Mouse (Mus musculus) limb, embryonic 15.5 days (tissue): Measurements from ENCODE around the gene Lrp10. TPM values are rescaled to one million over a fixed set of nuclear protein-coding genes. Genes with fewer than 3 reads are reported as not detected.
A peak's percentile ranks its signal among the peaks of the same experiment; 100 is the strongest.

Source experiments
- ATAC-seq: fragments of 200-750 bp; cut with Nextera tagmentation; 2 replicates; pipeline ENCODE4 v1.8.0; 2017; ENCODE audit warnings: low read depth, moderate TSS enrichment; ENCODE audit not compliant: insufficient number of reproducible peaks, low FRiP score, low TSS enrichment
- H3K27ac ChIP-seq: fragments of 300-500 bp; sonication (generic); 2 replicates; pipeline ENCODE4 v1.5.1; 2015; ENCODE audit warnings: moderate library complexity, mild to moderate bottlenecking, inconsistent platforms
- H3K27me3 ChIP-seq: fragments of 300-500 bp; sonication (generic); 2 replicates; pipeline ENCODE4 v1.6.1; 2015; ENCODE audit warnings: inconsistent platforms
- H3K36me3 ChIP-seq: fragments of 300-500 bp; sonication (generic); 2 replicates; pipeline ENCODE4 v1.6.1; 2015; ENCODE audit warnings: inconsistent platforms
- H3K4me1 ChIP-seq: fragments of 300-500 bp; sonication (generic); 2 replicates; pipeline ENCODE4 v1.6.1; 2015; ENCODE audit warnings: inconsistent platforms
- H3K4me2 ChIP-seq: fragments of 300-500 bp; sonication (generic); 2 replicates; pipeline ENCODE4 v1.6.1; 2015; ENCODE audit warnings: mild to moderate bottlenecking, inconsistent platforms
- H3K4me3 ChIP-seq: fragments of 300-500 bp; sonication (generic); 2 replicates; pipeline ENCODE4 v1.5.1; 2015; ENCODE audit warnings: mild to moderate bottlenecking, inconsistent platforms
- H3K9ac ChIP-seq: fragments of 300-500 bp; sonication (generic); 2 replicates; pipeline ENCODE4 v1.6.1; 2015; ENCODE audit warnings: inconsistent platforms
- H3K9me3 ChIP-seq: fragments of 300-500 bp; sonication (generic); 2 replicates; pipeline ENCODE4 v1.6.1; 2016; ENCODE audit warnings: inconsistent platforms
- WGBS: fragments of 180-500 bp; shearing (Covaris S2); methylation state at CpG from one replicate; pipeline ENCODE4 v1.1.7; 2015; 5-methylcytosine and 5-hydroxymethylcytosine counted together
- polyA plus RNA-seq: library from polyadenylated mRNA; unstranded; fragments of >200 nt; fragmentation: Nextera tagmentation; extraction: Ambion mirVana; gene quantifications from 2 replicates; pipeline ENCODE4 v1.2.1, GENCODE M21; 2015

Gene Lrp10
- polyA plus RNA-seq, 1 experiment from 2014 or later = 46.4 TPM

- no peaks in the 10 kb centered on the region for H3K27me3 ChIP-seq
- H3K4me2 ChIP-seq = peak overlapping the region; percentile 80
- H3K9ac ChIP-seq = peak overlapping the region; percentile 84; the same call in 1 of the 2 replicates
- peaks cover 11% of the 10 kb centered on the region; the same call in 1 of the 2 replicates for H3K4me1 ChIP-seq
- 14% methylated on average over 12 of the region's 12 CpGs for WGBS
- peak overlapping the region; percentile 96 for H3K4me3 ChIP-seq
- no peaks in the 10 kb centered on the region for H3K9me3 ChIP-seq
- peak overlapping the region; percentile 83; the same call in 1 of the 2 replicates for H3K27ac ChIP-seq
- ATAC-seq = 0 out of 2 replicates have a peak, but pooled peaks have one; percentile 5
- peaks cover 23% of the 10 kb centered on the region for H3K36me3 ChIP-seq
Measured at GRCm38 (mm10) chr14:54463108-54463958, 604 bp upstream of the Lrp10 start.

GRCm38 (mm10) chr14:54464293-54465005 lies 512 bp downstream of the Lrp10 start:
- Histone ChIP-seq H3K4me1 (peaks cover 11% of the 10 kb centered on the region; the same call in 1 of the 2 replicates), H3K4me2 (peak overlapping the region; percentile 80), H3K9ac (peak overlapping the region; percentile 84), H3K4me3 (peak overlapping the region; percentile 96), H3K27me3 (no peaks in the 10 kb centered on the region), H3K9me3 (no peaks in the 10 kb centered on the region), H3K27ac (peak overlapping the region; percentile 83), H3K36me3 (peaks cover 34% of the 10 kb centered on the region)
- peak; percentile 56 for ATAC-seq
- under 1% methylated on average over 54 of the region's 57 CpGs for WGBS

- H3K9ac ChIP-seq = no peak overlapping the region
- H3K27ac ChIP-seq = no peak overlapping the region; the same call in 1 of the 2 replicates
- H3K27me3 ChIP-seq = peaks cover 3% of the 10 kb centered on the region; the same call in 1 of the 2 replicates
- WGBS = 82% methylated on average over 2 of the region's 2 CpGs
- H3K36me3 ChIP-seq = peaks cover 49% of the 10 kb centered on the region
- no peak for ATAC-seq
- H3K4me1 ChIP-seq = peaks cover 19% of the 10 kb centered on the region
- H3K9me3 ChIP-seq = no peaks in the 10 kb centered on the region
- H3K4me3 ChIP-seq = no peak overlapping the region
- no peak overlapping the region for H3K4me2 ChIP-seq
Measured at GRCm38 (mm10) chr14:54471467-54471866, 7.5 kb downstream of the Lrp10 start.

- Histone ChIP-seq H3K27ac (peak overlapping the region; percentile 43; the same call in 1 of the 2 replicates), H3K36me3 (peaks cover 40% of the 10 kb centered on the region), H3K4me3 (no peak overlapping the region), H3K27me3 (peaks cover 13% of the 10 kb centered on the region), H3K9ac (no peak overlapping the region), H3K9me3 (no peaks in the 10 kb centered on the region), H3K4me2 (no peak overlapping the region), H3K4me1 (peaks cover 26% of the 10 kb centered on the region)
- ATAC-seq = 0 out of 2 replicates have a peak, but pooled peaks have one; percentile 2
- 55% methylated on average over 5 of the region's 5 CpGs for WGBS
Measured at GRCm38 (mm10) chr14:54472671-54473070, 8.7 kb downstream of the Lrp10 start.

GRCm38 (mm10) chr14:54474744-54475143 lies 10.8 kb downstream of the Lrp10 start:
- peaks cover 36% of the 10 kb centered on the region for H3K4me1 ChIP-seq
- no peak for ATAC-seq
- no peak overlapping the region for H3K4me3 ChIP-seq
- H3K27ac ChIP-seq = no peak overlapping the region
- peaks cover 31% of the 10 kb centered on the region for H3K27me3 ChIP-seq
- 80% methylated on average over 5 of the region's 5 CpGs for WGBS
- H3K4me2 ChIP-seq = no peak overlapping the region
- H3K36me3 ChIP-seq = peaks cover 20% of the 10 kb centered on the region
- H3K9ac ChIP-seq = no peak overlapping the region
- H3K9me3 ChIP-seq = no peaks in the 10 kb centered on the region

- Histone ChIP-seq H3K27ac (no peak within 1 kb of the TSS), H3K4me3 (peak within 1 kb of the TSS; percentile 38), H3K4me1 (peaks cover 37% of the 10 kb centered on the region), H3K9me3 (no peaks in the 10 kb centered on the region), H3K36me3 (peaks cover 6% of the 10 kb centered on the region; the same call in 1 of the 2 replicates), H3K9ac (peak within 1 kb of the TSS; percentile 40), H3K4me2 (peak within 1 kb of the TSS; percentile 77), H3K27me3 (peaks cover 44% of the 10 kb centered on the region)
- WGBS = 2% methylated on average over 23 of the region's 23 CpGs
- ATAC-seq = 0 out of 2 replicates have a peak, but pooled peaks have one; percentile 37
Measured at GRCm38 (mm10) chr14:54475941-54476844, 12.3 kb downstream of the Lrp10 start, which contains the start of gene Rem2. Gene Rem2 (plus strand): TSS chr14:54476100.

GRCm38 (mm10) chr14:54477172-54477909 lies 13.4 kb downstream of the Lrp10 start:
- no peak for ATAC-seq
- Histone ChIP-seq H3K4me2 (no peak overlapping the region), H3K4me1 (peaks cover 35% of the 10 kb centered on the region), H3K9ac (no peak overlapping the region), H3K4me3 (no peak overlapping the region), H3K27me3 (peaks cover 44% of the 10 kb centered on the region), H3K9me3 (no peaks in the 10 kb centered on the region), H3K27ac (no peak overlapping the region), H3K36me3 (no peaks in the 10 kb centered on the region)
- WGBS = 78% methylated on average over 15 of the region's 15 CpGs

- peak overlapping the region; percentile 43; the same call in 1 of the 2 replicates for H3K9ac ChIP-seq
- H3K27ac ChIP-seq = no peak overlapping the region
- H3K4me3 ChIP-seq = peak overlapping the region; percentile 43
- peaks cover 30% of the 10 kb centered on the region for H3K4me1 ChIP-seq
- ATAC-seq = no peak
- peak overlapping the region; percentile 78 for H3K4me2 ChIP-seq
- no peaks in the 10 kb centered on the region for H3K36me3 ChIP-seq
- WGBS = 2% methylated on average over 40 of the region's 40 CpGs
- no peaks in the 10 kb centered on the region for H3K9me3 ChIP-seq
- peaks cover 44% of the 10 kb centered on the region for H3K27me3 ChIP-seq
Measured at GRCm38 (mm10) chr14:54479451-54479920, 15.5 kb downstream of the Lrp10 start.

- WGBS = 63% methylated on average over 6 of the region's 6 CpGs
- H3K4me1 ChIP-seq = peaks cover 26% of the 10 kb centered on the region
- no peaks in the 10 kb centered on the region for H3K9me3 ChIP-seq
- H3K9ac ChIP-seq = no peak overlapping the region
- H3K27ac ChIP-seq = no peak overlapping the region
- peaks cover 44% of the 10 kb centered on the region for H3K27me3 ChIP-seq
- H3K36me3 ChIP-seq = no peaks in the 10 kb centered on the region
- ATAC-seq = no peak
- H3K4me3 ChIP-seq = no peak overlapping the region
- no peak overlapping the region for H3K4me2 ChIP-seq
Measured at GRCm38 (mm10) chr14:54480673-54481072, 16.7 kb downstream of the Lrp10 start.

- H3K27me3 ChIP-seq = peaks cover 42% of the 10 kb centered on the region
- no peak for ATAC-seq
- peaks cover 19% of the 10 kb centered on the region for H3K4me1 ChIP-seq
- H3K27ac ChIP-seq = no peak overlapping the region
- H3K4me2 ChIP-seq = no peak overlapping the region
- H3K9ac ChIP-seq = no peak overlapping the region
- whole genome bisulfite sequencing = 74% methylated on average over 8 of the region's 8 CpGs
- no peaks in the 10 kb centered on the region for H3K9me3 ChIP-seq
- no peaks in the 10 kb centered on the region for H3K36me3 ChIP-seq
- H3K4me3 ChIP-seq = no peak overlapping the region
Measured at GRCm38 (mm10) chr14:54481402-54481801, 17.5 kb downstream of the Lrp10 start.
